In genomic region chr15:93227764-93228079, GRCm38 (mm10) we compare ENCODE assay signal across 8 mouse cellular contexts. TPM values are rescaled to one million over a fixed set of nuclear protein-coding genes. Genes with fewer than 3 reads are reported as not detected.
DNase-seq lines count a peak whose midpoint lies in the region; ATAC-seq lines count a peak whose summit lies in the region.

No protein-coding gene starts in this region.

- H3K4me3 ChIP-seq in forebrain, embryonic 16.5 days (replicated peaks; ENCODE audit: low read length), result no peak overlapping the region

- no peak overlapping the region for H3K4me2 ChIP-seq in forebrain, embryonic 16.5 days (ENCODE audit: low read length)

- H3K27me3 ChIP-seq in forebrain, embryonic 16.5 days (replicated peaks; ENCODE audit: control insufficient read depth, insufficient read depth, low read length), result no peaks in the 10 kb centered on the region
- no peaks in the 10 kb centered on the region for H3K27me3 ChIP-seq in splenic B cell, adult 2 months (ENCODE audit: control insufficient read depth, insufficient read depth, low read length, poor library complexity, severe bottlenecking)

- no peaks in the 10 kb centered on the region for H3K9me3 ChIP-seq in forebrain, embryonic 16.5 days (ENCODE audit: control insufficient read depth, low read length)

- peak; percentile 68 for ATAC-seq in forebrain, embryonic 16.5 days

- H3K36me3 ChIP-seq in forebrain, embryonic 16.5 days (ENCODE audit: control insufficient read depth, insufficient read depth), result no peaks in the 10 kb centered on the region
- H3K36me3 ChIP-seq in splenic B cell, adult 2 months (ENCODE audit: control insufficient read depth, insufficient read depth, low read length, poor library complexity, severe bottlenecking), result no peaks in the 10 kb centered on the region

- no peak overlapping the region for H3K27ac ChIP-seq in forebrain, embryonic 16.5 days (ENCODE audit: low read length)

- peaks cover 11% of the 10 kb centered on the region for H3K4me1 ChIP-seq in forebrain, embryonic 16.5 days (replicated peaks; ENCODE audit: control insufficient read depth, insufficient read depth, low read length)

- 35% methylated on average over 6 of the region's 6 CpGs for WGBS in forebrain, embryonic 16.5 days

- peak; percentile 39 for DNase-seq in urinary bladder, postnatal 14 days (ENCODE audit: low spot score)
- DNase-seq in urinary bladder, postnatal 25 days (ENCODE audit: low spot score), result no peak
- peak; percentile 79 for DNase-seq in brain, adult 2 months (ENCODE audit: low read depth, low spot score)
- peak; percentile 46 to 51 for DNase-seq in kidney, postnatal 25 days
- DNase-seq in lung, postnatal 36 days, result peak; percentile 19
- DNase-seq in splenic B cell, adult 2 months (ENCODE audit: low read depth, low spot score), result peak; percentile 23
- no peak for DNase-seq in urinary bladder, postnatal 4 days (ENCODE audit: low spot score in 2 of 2)

- H3K9ac ChIP-seq in forebrain, embryonic 16.5 days (replicated peaks; ENCODE audit: low read depth, low read length), result no peak overlapping the region

RNA-seq across cellular contexts. Expression of gene Gxylt1, which starts 47.3 kb away (rescaled TPM):
- 10.6 and 11.6 TPM in 2 replicates for polyA plus RNA-seq in forebrain, embryonic 16.5 days (2015; fragmentation: Nextera tagmentation; extraction: Ambion mirVana)

Comparison
In these comparisons a context has a peak if more than half of its experiments do, and no peak if none do; other contexts are left out.
1. DNase-seq: peak in urinary bladder, postnatal 14 days (single experiment), brain, adult 2 months (single experiment), kidney, postnatal 25 days (2 of 2), lung, postnatal 36 days (single experiment) and splenic B cell, adult 2 months (single experiment); none in urinary bladder, postnatal 25 days (single experiment) and urinary bladder, postnatal 4 days (0 of 2).